Mouse (Mus musculus): ENCODE results near the gene Zdhhc8. TPM values are rescaled to one million over a fixed set of nuclear protein-coding genes. Genes with fewer than 3 reads are reported as not detected.

Gene Zdhhc8
- 1.3 and 1.6 TPM in 2 replicates for polyA plus RNA-seq (2015; fragmentation: Nextera tagmentation; extraction: Ambion mirVana)

GRCm38 (mm10) chr16:18234671-18235388 lies at the start of gene Zdhhc8:
Zdhhc8 (minus strand) TSS chr16:18235136.
- Histone ChIP-seq H3K36me3 (replicated peaks; ENCODE audit: insufficient read depth, low read length) (peaks cover 9% of the 10 kb centered on the region), H3K4me2 (ENCODE audit: low read depth, low read length) (peak within 1 kb of the TSS; percentile 74), H3K4me1 (ENCODE audit: insufficient read depth) (peaks cover 12% of the 10 kb centered on the region), H3K27ac (ENCODE audit: low read depth) (peak within 1 kb of the TSS; percentile 69), H3K9me3 (ENCODE audit: low read length) (no peaks in the 10 kb centered on the region), H3K27me3 (ENCODE audit: insufficient read depth, low read length) (no peaks in the 10 kb centered on the region), H3K9ac (replicated peaks) (peak within 1 kb of the TSS; percentile 72), H3K4me3 (ENCODE audit: low read depth, low read length) (peak within 1 kb of the TSS; percentile 66)
- TF ChIP-seq CTCF (IDR thresholded peaks at IDR 0.05; ENCODE audit: low read depth) = no peak
- no peak for TF ChIP-seq EP300 (IDR thresholded peaks at IDR 0.05; ENCODE audit: low read depth)
- ATAC-seq (peak; percentile 69), DNase-seq (peak; percentile 68)
- WGBS (ENCODE audit: insufficient replicate concordance) = 1% methylated on average over 43 of the region's 79 CpGs

- TF ChIP-seq EP300 (IDR thresholded peaks at IDR 0.05; ENCODE audit: low read depth) (no peak), CTCF (IDR thresholded peaks at IDR 0.05; ENCODE audit: low read depth) (no peak)
- no peak overlapping the region for H3K4me2 ChIP-seq (ENCODE audit: low read depth, low read length)
- H3K27ac ChIP-seq (ENCODE audit: low read depth) = no peak overlapping the region
- peaks cover 89% of the 10 kb centered on the region for H3K36me3 ChIP-seq (replicated peaks; ENCODE audit: insufficient read depth, low read length)
- no peak for ATAC-seq
- DNase-seq = no peak
- H3K4me3 ChIP-seq (ENCODE audit: low read depth, low read length) = no peak overlapping the region
- H3K27me3 ChIP-seq (ENCODE audit: insufficient read depth, low read length) = no peaks in the 10 kb centered on the region
- no peak overlapping the region for H3K9ac ChIP-seq (replicated peaks)
- no peaks in the 10 kb centered on the region for H3K4me1 ChIP-seq (ENCODE audit: insufficient read depth)
- 86% methylated on average over 2 of the region's 2 CpGs for WGBS (ENCODE audit: insufficient replicate concordance)
- no peaks in the 10 kb centered on the region for H3K9me3 ChIP-seq (ENCODE audit: low read length)
Observed at GRCm38 (mm10) chr16:18275166-18275565, 40.2 kb upstream of the Zdhhc8 start.

GRCm38 (mm10) chr16:18268182-18268581 lies 33.2 kb upstream of the Zdhhc8 start:
- Histone ChIP-seq H3K27me3 (ENCODE audit: insufficient read depth, low read length) (no peaks in the 10 kb centered on the region), H3K4me2 (ENCODE audit: low read depth, low read length) (no peak overlapping the region), H3K9ac (replicated peaks) (no peak overlapping the region), H3K4me1 (ENCODE audit: insufficient read depth) (no peaks in the 10 kb centered on the region), H3K4me3 (ENCODE audit: low read depth, low read length) (no peak overlapping the region), H3K9me3 (ENCODE audit: low read length) (no peaks in the 10 kb centered on the region), H3K36me3 (replicated peaks; ENCODE audit: insufficient read depth, low read length) (peaks cover 83% of the 10 kb centered on the region), H3K27ac (ENCODE audit: low read depth) (no peak overlapping the region)
- no peak for ATAC-seq
- 89% methylated on average over 5 of the region's 5 CpGs for WGBS (ENCODE audit: insufficient replicate concordance)
- peak; percentile 54 for TF ChIP-seq CTCF (IDR thresholded peaks at IDR 0.05; ENCODE audit: low read depth)
- TF ChIP-seq EP300 (IDR thresholded peaks at IDR 0.05; ENCODE audit: low read depth) = no peak
- no peak for DNase-seq

- Histone ChIP-seq H3K4me3 (ENCODE audit: low read depth, low read length) (no peak overlapping the region), H3K4me1 (ENCODE audit: insufficient read depth) (no peaks in the 10 kb centered on the region), H3K9me3 (ENCODE audit: low read length) (no peaks in the 10 kb centered on the region), H3K27me3 (ENCODE audit: insufficient read depth, low read length) (no peaks in the 10 kb centered on the region), H3K36me3 (replicated peaks; ENCODE audit: insufficient read depth, low read length) (peaks cover 73% of the 10 kb centered on the region), H3K4me2 (ENCODE audit: low read depth, low read length) (no peak overlapping the region), H3K27ac (ENCODE audit: low read depth) (no peak overlapping the region), H3K9ac (replicated peaks) (no peak overlapping the region)
- DNase-seq (no peak), ATAC-seq (no peak)
- TF ChIP-seq EP300 (IDR thresholded peaks at IDR 0.05; ENCODE audit: low read depth) = no peak
- TF ChIP-seq CTCF (IDR thresholded peaks at IDR 0.05; ENCODE audit: low read depth) = no peak
- 62% methylated on average over 2 of the region's 2 CpGs for WGBS (ENCODE audit: insufficient replicate concordance)
Observed at GRCm38 (mm10) chr16:18265024-18265423, 30.1 kb upstream of the Zdhhc8 start.

- peaks cover 80% of the 10 kb centered on the region for H3K36me3 ChIP-seq (replicated peaks; ENCODE audit: insufficient read depth, low read length)
- 86% methylated on average over 2 of the region's 2 CpGs for WGBS (ENCODE audit: insufficient replicate concordance)
- no peaks in the 10 kb centered on the region for H3K4me1 ChIP-seq (ENCODE audit: insufficient read depth)
- H3K27me3 ChIP-seq (ENCODE audit: insufficient read depth, low read length) = no peaks in the 10 kb centered on the region
- DNase-seq (no peak), ATAC-seq (no peak)
- no peak within 1 kb of the TSS for H3K27ac ChIP-seq (ENCODE audit: low read depth)
- no peaks in the 10 kb centered on the region for H3K9me3 ChIP-seq (ENCODE audit: low read length)
- no peak within 1 kb of the TSS for H3K4me3 ChIP-seq (ENCODE audit: low read depth, low read length)
- H3K4me2 ChIP-seq (ENCODE audit: low read depth, low read length) = no peak within 1 kb of the TSS
- H3K9ac ChIP-seq (replicated peaks) = no peak within 1 kb of the TSS
- TF ChIP-seq EP300 (IDR thresholded peaks at IDR 0.05; ENCODE audit: low read depth) (no peak), CTCF (IDR thresholded peaks at IDR 0.05; ENCODE audit: low read depth) (no peak)
Observed at GRCm38 (mm10) chr16:18258221-18258620, 23.3 kb upstream of the Zdhhc8 start, which contains the start of gene Gm49776. Gm49776 (minus strand) TSS chr16:18258321.

- no peak for DNase-seq
- H3K27me3 ChIP-seq (ENCODE audit: insufficient read depth, low read length) = no peaks in the 10 kb centered on the region
- WGBS (ENCODE audit: insufficient replicate concordance) = 76% methylated on average over 1 of the region's 1 CpGs
- no peak for ATAC-seq
- no peak overlapping the region for H3K4me3 ChIP-seq (ENCODE audit: low read depth, low read length)
- H3K36me3 ChIP-seq (replicated peaks; ENCODE audit: insufficient read depth, low read length) = peaks cover 74% of the 10 kb centered on the region
- no peaks in the 10 kb centered on the region for H3K9me3 ChIP-seq (ENCODE audit: low read length)
- no peak overlapping the region for H3K9ac ChIP-seq (replicated peaks)
- no peak overlapping the region for H3K27ac ChIP-seq (ENCODE audit: low read depth)
- TF ChIP-seq EP300 (IDR thresholded peaks at IDR 0.05; ENCODE audit: low read depth) = no peak
- TF ChIP-seq CTCF (IDR thresholded peaks at IDR 0.05; ENCODE audit: low read depth) = no peak
- H3K4me1 ChIP-seq (ENCODE audit: insufficient read depth) = peaks cover 17% of the 10 kb centered on the region
- no peak overlapping the region for H3K4me2 ChIP-seq (ENCODE audit: low read depth, low read length)
Observed at GRCm38 (mm10) chr16:18253866-18254265, 18.9 kb upstream of the Zdhhc8 start.
